Mouse (Mus musculus) lung, embryonic 15.5 days (tissue): ENCODE data around the gene Ccdc159. TPM values are rescaled to one million over a fixed set of nuclear protein-coding genes. Genes with fewer than 3 reads are reported as not detected.

ENCODE experiments used
- ATAC-seq: fragments of 200-750 bp; cut with Nextera tagmentation; 2 replicates; pipeline ENCODE4 v1.8.0; 2017; ENCODE audit warnings: moderate number of reproducible peaks, borderline replicate concordance; ENCODE audit not compliant: low FRiP score, low TSS enrichment; ENCODE audit errors: extremely low read depth
- H3K27ac ChIP-seq: fragments of 300-500 bp; sonication (generic); 2 replicates; pipeline ENCODE4 v1.5.1; 2015; ENCODE audit warnings: moderate library complexity, mild to moderate bottlenecking, inconsistent platforms
- H3K27me3 ChIP-seq: fragments of 300-500 bp; sonication (generic); 2 replicates; pipeline ENCODE4 v1.6.1; 2015; ENCODE audit warnings: inconsistent platforms
- H3K36me3 ChIP-seq: fragments of 300-500 bp; sonication (generic); 2 replicates; pipeline ENCODE4 v1.6.1; 2015; ENCODE audit warnings: inconsistent platforms
- H3K4me1 ChIP-seq: fragments of 300-500 bp; sonication (generic); 2 replicates; pipeline ENCODE4 v1.6.1; 2015; ENCODE audit warnings: inconsistent platforms
- H3K4me2 ChIP-seq: fragments of 300-500 bp; sonication (generic); 2 replicates; pipeline ENCODE4 v1.6.1; 2015; ENCODE audit warnings: inconsistent platforms, mild to moderate bottlenecking, moderate library complexity
- H3K4me3 ChIP-seq: fragments of 300-500 bp; sonication (generic); 2 replicates; pipeline ENCODE4 v1.5.1; 2015; ENCODE audit warnings: mild to moderate bottlenecking, inconsistent platforms
- H3K9ac ChIP-seq: fragments of 300-500 bp; sonication (generic); 2 replicates; pipeline ENCODE4 v1.6.1; 2015; ENCODE audit warnings: inconsistent platforms
- H3K9me3 ChIP-seq: fragments of 300-500 bp; sonication (generic); 2 replicates; pipeline ENCODE4 v1.6.1; 2016; ENCODE audit warnings: inconsistent platforms
- WGBS: fragments of 180-500 bp; shearing (Covaris S2); methylation state at CpG from one replicate; pipeline ENCODE4 v1.1.7; 2015; 5-methylcytosine and 5-hydroxymethylcytosine counted together
- polyA plus RNA-seq: library from polyadenylated mRNA; unstranded; fragments of >200 nt; fragmentation: Nextera tagmentation; extraction: Ambion mirVana; gene quantifications from 2 replicates; pipeline ENCODE4 v1.2.1, GENCODE M21; 2015

Ccdc159 gene
- 3.2 and 4.6 TPM in 2 replicates for polyA plus RNA-seq

DNA sequence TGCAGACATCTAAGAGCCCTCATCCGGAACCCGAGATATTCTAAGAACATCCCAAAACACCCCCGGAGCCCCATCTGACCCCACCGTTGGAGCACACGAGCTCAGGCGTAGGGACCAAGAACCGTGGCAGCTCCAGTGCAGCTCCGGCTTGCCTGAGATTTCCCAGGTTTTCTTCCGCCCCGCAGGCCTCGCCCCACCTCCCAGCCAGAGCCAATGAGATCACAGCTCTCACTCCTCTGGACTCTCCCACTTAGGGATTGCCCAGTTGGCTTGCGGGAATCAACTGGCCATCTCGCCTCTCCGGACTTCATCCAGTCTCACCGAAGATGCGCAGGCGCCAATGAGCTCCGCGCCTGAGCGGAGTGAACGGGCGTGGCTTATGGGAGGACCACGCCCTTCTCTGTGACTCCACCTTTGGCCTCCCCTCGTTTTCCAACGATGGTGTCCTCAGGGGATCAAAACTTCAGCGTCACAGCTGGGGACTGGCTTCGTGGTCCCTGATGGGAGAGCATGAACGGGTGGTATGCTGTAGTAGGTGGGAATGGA is at the start of gene Ccdc159, which contains the start of gene Tmem205:
TSS of gene Ccdc159 (plus strand) at position 264 of the 546 bp plus-strand sequence.
TSS of gene Tmem205 (minus strand) at position 349 of the 546 bp plus-strand sequence.
- Histone ChIP-seq H3K4me2 (peak within 1 kb of the TSS; percentile 77), H3K9me3 (no peaks in the 10 kb centered on the region), H3K9ac (peak within 1 kb of the TSS; percentile 57), H3K4me3 (peak within 1 kb of the TSS; percentile 55), H3K36me3 (0 out of 2 replicates have a peak, but pooled peaks cover 4% of the 10 kb centered on the region), H3K27me3 (no peaks in the 10 kb centered on the region), H3K4me1 (peaks cover 23% of the 10 kb centered on the region), H3K27ac (peak within 1 kb of the TSS; percentile 58)
- WGBS = under 1% methylated on average over 28 of the region's 28 CpGs
- peak; percentile 96 for ATAC-seq

DNA sequence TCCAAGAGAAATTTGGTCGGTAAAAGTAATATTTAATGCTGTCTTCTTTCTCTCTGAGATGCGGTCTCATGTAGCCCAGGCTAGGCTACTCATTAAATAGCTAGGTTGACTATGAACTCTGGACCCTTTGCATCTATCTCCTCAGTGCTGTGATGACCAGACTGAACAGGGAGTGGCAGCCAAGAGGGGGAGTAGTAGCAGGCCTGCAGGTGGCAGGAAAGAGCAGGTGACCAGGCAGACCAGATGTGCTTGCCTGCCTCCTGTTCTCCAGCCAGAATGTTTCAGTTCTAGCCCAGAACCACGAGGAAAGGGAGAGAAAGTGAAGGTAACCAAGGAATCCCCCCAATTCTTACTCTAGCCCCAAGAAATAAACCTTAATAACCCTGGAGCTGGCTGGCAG is 38.0 kb upstream of the Ccdc159 start:
- no peaks in the 10 kb centered on the region for H3K36me3 ChIP-seq
- H3K4me1 ChIP-seq = no peaks in the 10 kb centered on the region
- no peak overlapping the region for H3K9ac ChIP-seq
- 0 out of 2 replicates have a peak, but pooled peaks cover 8% of the 10 kb centered on the region for H3K27me3 ChIP-seq
- no peak overlapping the region for H3K27ac ChIP-seq
- 60% methylated on average over 3 of the region's 3 CpGs for WGBS
- no peak overlapping the region for H3K4me3 ChIP-seq
- H3K9me3 ChIP-seq = no peaks in the 10 kb centered on the region
- ATAC-seq = no peak
- no peak overlapping the region for H3K4me2 ChIP-seq

DNA sequence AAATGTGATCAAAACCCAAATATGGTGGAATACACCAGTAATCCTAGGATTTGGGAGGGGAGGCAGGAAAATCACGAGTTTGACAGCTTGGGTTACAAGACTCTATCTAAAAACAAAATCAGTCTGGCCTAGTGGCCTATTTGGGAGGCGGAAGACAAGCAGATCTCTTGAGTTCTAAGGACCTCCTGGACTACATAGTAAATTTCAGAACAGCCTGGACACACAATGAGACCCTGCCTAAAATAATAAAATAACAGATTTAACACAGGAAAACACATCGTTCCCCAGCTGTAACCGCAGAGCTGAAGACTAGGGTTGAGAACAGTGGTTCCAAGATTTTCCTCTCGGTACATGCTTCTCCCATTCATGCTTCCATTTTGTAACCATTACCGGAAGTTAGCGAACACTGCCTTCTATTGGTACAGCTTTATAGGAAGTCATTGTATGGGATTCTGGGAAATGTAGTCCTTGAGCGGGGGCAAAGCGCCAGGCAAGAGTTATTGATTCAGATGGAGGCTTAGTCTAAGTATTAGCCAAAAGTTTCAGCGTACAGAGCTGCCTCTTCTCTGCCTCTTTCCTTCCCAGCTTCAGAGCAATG is 25.9 kb upstream of the Ccdc159 start:
- H3K27me3 ChIP-seq = peaks cover 7% of the 10 kb centered on the region; the same call in 1 of the 2 replicates
- H3K27ac ChIP-seq = no peak overlapping the region
- H3K4me3 ChIP-seq = peak overlapping the region; percentile 41
- H3K36me3 ChIP-seq = no peaks in the 10 kb centered on the region
- no peaks in the 10 kb centered on the region for H3K9me3 ChIP-seq
- no peak overlapping the region for H3K9ac ChIP-seq
- H3K4me1 ChIP-seq = 0 out of 2 replicates have a peak, but pooled peaks cover 4% of the 10 kb centered on the region
- 17% methylated on average over 10 of the region's 10 CpGs for WGBS
- ATAC-seq = peak; percentile 85
- peak overlapping the region; percentile 54 for H3K4me2 ChIP-seq

DNA sequence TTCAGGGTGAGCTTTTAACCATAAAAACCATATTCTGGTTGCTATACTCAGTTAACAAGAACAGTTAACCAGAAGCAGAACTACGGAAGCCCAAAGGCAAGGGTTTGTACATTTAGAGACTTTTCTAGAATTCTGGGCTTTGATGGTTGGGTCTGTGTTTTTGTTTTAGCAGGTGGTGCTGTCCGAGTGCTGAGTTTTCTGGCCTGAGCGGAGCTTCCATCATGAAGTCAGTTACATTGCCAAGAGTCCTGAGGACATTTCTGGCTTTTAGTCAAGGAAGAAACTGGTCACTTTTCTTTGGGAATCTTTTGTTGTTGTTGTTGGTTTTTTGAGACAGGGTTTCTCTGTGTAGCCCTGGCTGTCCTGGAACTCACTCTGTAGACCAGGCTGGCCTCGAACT is 23.2 kb upstream of the Ccdc159 start:
- H3K4me1 ChIP-seq = 0 out of 2 replicates have a peak, but pooled peaks cover 4% of the 10 kb centered on the region
- H3K27me3 ChIP-seq = peaks cover 3% of the 10 kb centered on the region; the same call in 1 of the 2 replicates
- H3K27ac ChIP-seq = no peak overlapping the region
- H3K4me3 ChIP-seq = no peak overlapping the region
- no peaks in the 10 kb centered on the region for H3K9me3 ChIP-seq
- 86% methylated on average over 4 of the region's 4 CpGs for WGBS
- no peak overlapping the region for H3K4me2 ChIP-seq
- no peak for ATAC-seq
- no peak overlapping the region for H3K9ac ChIP-seq
- no peaks in the 10 kb centered on the region for H3K36me3 ChIP-seq

DNA sequence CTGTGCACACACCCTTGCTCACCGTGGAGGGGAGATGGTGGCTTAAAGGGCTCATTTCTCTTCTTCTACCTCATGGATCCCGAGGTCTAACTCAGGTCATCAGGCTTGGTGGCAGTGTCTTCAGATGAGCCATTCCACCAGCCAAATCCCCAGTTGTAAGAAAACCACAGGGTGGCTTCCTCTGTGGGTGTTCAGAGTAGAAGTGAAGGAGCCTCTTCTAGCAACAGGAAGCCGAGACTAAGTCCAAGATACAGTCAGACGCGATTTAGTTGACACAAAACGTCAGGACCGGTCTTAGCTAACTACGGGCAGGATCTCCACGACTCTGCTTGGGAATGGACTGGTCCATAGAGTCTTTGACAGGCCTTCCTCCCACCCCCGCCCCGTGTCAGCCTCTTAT is 19.1 kb upstream of the Ccdc159 start:
- no peak for ATAC-seq
- Histone ChIP-seq H3K9ac (no peak overlapping the region), H3K27me3 (no peaks in the 10 kb centered on the region; the same call in 1 of the 2 replicates), H3K27ac (no peak overlapping the region), H3K4me2 (no peak overlapping the region), H3K9me3 (no peaks in the 10 kb centered on the region), H3K4me3 (no peak overlapping the region), H3K4me1 (no peaks in the 10 kb centered on the region), H3K36me3 (no peaks in the 10 kb centered on the region)
- WGBS = 70% methylated on average over 11 of the region's 11 CpGs

DNA sequence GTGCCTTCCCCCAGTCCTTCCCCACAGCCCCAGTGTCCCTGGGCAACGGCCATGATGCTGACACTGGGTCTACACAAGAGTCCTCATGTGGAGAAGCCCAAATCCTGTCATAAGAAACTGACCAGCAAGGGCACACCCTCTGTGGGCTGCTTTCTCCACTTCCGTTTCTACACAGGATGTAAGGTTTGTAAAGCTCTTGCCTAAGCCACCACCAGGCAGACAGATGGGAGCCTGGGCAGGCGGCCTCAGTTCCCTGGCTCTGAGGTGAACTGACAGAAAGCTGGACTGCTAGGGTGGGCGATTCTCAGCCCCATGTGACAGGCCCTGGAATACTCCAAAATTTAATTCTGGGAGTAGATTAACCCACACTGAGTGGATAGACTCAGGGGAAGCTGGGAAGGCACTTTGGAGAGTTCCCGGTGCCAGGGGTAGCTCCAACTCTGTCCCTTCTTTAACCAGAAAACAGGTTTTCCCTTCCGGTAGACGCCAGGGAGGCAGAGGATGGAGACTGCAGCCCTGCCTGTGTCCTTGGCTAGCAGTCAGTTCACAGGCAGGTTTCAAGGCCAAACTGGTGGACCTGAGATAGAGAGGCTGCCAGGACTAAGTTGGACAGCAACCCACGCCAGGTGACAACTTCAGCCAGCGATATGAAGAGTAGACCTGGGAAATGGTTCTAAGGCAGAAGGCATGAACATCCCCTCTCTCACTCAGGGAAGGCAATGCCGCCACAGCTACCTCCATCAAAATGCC is 17.6 kb upstream of the Ccdc159 start:
- H3K36me3 ChIP-seq = no peaks in the 10 kb centered on the region
- no peaks in the 10 kb centered on the region for H3K27me3 ChIP-seq
- H3K4me2 ChIP-seq = no peak overlapping the region
- WGBS = 67% methylated on average over 10 of the region's 10 CpGs
- H3K4me1 ChIP-seq = no peaks in the 10 kb centered on the region
- H3K4me3 ChIP-seq = no peak overlapping the region
- no peak; the same call in 1 of the 2 replicates for ATAC-seq
- no peaks in the 10 kb centered on the region for H3K9me3 ChIP-seq
- no peak overlapping the region for H3K9ac ChIP-seq
- H3K27ac ChIP-seq = no peak overlapping the region

DNA sequence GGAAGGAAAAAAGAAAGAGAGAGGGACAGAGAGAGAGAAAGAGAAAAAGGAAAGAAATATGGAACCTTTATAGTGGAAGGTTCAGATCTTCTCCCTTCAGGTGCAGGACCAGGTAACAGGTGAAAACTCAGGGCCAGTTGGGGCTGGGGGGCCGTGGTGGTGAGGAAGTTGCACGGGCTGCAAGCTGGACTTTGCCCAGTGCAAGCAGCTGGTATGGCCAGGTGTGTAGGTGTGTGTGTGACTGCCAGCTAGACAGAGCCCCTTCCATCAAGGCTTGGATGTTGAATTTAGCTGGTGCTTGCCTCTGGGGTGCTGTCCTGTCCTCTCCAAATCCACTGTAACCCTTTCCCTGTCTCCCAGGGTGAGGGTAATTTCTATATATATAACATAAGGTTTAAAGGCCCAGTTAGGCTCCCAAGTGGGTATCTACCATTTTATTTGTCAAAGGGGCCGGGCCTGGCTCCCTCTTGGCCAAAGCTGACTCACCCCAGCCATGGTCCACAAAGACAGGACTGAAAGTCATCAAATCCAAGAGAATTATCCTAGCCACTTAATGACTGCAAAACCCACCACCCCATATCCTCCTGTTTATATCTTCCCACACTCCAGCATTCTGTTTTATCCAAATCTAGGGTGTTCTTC is 10.3 kb upstream of the Ccdc159 start:
- Histone ChIP-seq H3K27ac (no peak overlapping the region), H3K9me3 (no peaks in the 10 kb centered on the region), H3K4me3 (peak overlapping the region; percentile 62), H3K4me2 (peak overlapping the region; percentile 98), H3K27me3 (peaks cover 4% of the 10 kb centered on the region), H3K9ac (no peak overlapping the region), H3K36me3 (no peaks in the 10 kb centered on the region), H3K4me1 (peaks cover 18% of the 10 kb centered on the region)
- no peak for ATAC-seq
- 57% methylated on average over 3 of the region's 3 CpGs for whole genome bisulfite sequencing

DNA sequence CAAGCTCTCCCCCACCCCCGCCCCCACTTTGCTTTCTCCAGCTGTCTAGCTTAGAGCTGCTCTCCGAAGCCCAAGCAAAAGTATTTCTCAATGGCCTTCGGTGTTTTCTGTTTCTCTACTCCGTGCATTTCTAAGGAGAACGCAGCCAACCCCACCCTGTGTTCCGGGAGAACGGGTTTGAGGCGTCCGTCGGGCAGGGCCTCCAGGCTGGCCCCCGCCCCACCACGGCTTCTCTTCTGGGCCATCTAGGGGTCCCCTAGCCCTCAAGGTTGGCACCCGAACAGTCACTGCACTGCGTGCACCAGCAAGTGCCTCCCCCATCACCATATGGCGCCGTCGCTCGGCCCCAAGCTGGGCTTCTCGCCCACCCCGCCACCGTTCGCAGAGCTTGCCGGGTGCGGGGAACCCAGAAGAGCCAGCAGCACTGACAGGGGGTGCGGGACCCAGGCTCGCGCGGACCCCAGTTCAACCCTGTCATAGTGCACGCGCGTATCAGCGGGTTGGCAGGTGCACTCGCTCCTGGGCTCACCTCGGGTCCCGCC is 9.7 kb upstream of the Ccdc159 start:
- Histone ChIP-seq H3K27ac (peak overlapping the region; percentile 3; the same call in 1 of the 2 replicates), H3K4me2 (peak overlapping the region; percentile 98), H3K27me3 (peaks cover 4% of the 10 kb centered on the region), H3K4me1 (peaks cover 18% of the 10 kb centered on the region), H3K36me3 (no peaks in the 10 kb centered on the region), H3K4me3 (peak overlapping the region; percentile 62), H3K9ac (peak overlapping the region; percentile 60), H3K9me3 (no peaks in the 10 kb centered on the region)
- ATAC-seq = no peak
- WGBS = under 1% methylated on average over 35 of the region's 35 CpGs

DNA sequence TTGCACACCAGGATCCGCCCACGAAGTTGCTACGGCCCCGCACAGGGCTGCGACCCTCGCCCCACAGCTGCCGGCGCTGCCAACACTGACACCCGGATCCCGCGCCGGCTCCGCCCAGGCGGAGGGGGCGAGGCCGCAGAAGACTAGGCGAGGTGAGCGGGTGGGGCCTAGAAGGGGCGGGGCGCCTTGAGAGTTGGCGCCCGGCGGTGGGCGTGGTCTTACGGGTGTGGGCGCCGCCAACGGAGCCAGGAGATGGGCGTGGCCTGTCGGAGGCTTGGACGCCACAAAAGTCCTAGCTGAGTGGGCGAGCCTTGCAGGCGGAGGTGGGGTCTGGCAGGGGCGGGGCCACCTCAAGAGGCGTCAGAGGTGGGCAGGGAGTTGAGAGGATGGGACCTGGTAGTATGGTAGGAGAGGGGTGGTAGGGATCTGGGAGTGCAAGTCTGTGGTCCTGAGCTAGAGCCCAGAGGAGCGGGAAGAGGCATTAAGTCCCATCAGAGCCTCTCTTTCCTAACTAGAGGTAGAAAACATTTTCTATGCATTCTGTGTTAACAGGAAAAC is 9.2 kb upstream of the Ccdc159 start, which contains the start of gene Rab3d:
TSS of gene Rab3d (minus strand) at position 158 of the 558 bp plus-strand sequence.
- Histone ChIP-seq H3K4me1 (peaks cover 18% of the 10 kb centered on the region), H3K4me2 (peak within 1 kb of the TSS; percentile 98), H3K9ac (peak within 1 kb of the TSS; percentile 60), H3K27me3 (peaks cover 4% of the 10 kb centered on the region), H3K4me3 (peak within 1 kb of the TSS; percentile 62), H3K27ac (peak within 1 kb of the TSS; percentile 37), H3K36me3 (no peaks in the 10 kb centered on the region), H3K9me3 (no peaks in the 10 kb centered on the region)
- WGBS = under 1% methylated on average over 36 of the region's 36 CpGs
- peak; percentile 92 for ATAC-seq

DNA sequence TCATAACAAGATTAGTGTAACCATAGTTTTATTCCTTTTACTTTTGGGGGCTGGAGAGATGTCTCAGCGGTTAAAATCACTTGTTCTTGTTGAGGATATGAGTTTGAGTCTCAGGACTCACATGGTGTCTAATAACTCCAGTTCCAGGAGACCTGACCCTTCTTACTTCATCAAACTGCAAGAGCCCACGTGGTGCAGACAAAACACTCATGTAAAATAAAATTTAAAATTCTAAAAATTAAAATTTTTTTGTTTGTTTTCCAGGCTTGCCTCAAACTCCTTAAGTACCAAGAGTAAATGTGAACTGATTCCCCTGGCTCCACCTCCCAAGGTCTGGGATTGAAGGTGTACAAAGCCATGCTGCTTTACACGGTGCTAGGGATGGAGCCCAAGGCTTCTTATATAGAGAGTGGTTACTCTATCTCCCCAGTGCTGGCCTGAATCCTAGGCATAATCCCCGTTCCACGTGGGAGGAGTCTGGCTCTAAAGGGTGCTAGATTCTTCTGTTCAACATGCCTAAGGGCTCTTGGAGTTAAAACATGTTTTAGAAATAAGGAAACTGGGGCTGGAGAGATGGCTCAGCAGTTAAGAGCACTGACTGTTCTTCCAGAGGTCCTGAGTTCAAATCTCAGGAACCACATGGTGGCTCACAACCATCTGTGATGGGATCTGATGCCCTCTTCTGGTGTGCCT is 8.4 kb upstream of the Ccdc159 start:
- Histone ChIP-seq H3K9me3 (no peaks in the 10 kb centered on the region), H3K27ac (peak overlapping the region; percentile 37), H3K27me3 (peaks cover 4% of the 10 kb centered on the region), H3K36me3 (no peaks in the 10 kb centered on the region), H3K4me3 (peak overlapping the region; percentile 62), H3K4me2 (peak overlapping the region; percentile 98), H3K9ac (no peak overlapping the region), H3K4me1 (peaks cover 23% of the 10 kb centered on the region)
- WGBS = 16% methylated on average over 5 of the region's 5 CpGs
- no peak for ATAC-seq
